Mouse (Mus musculus): ENCODE results near the gene Nr1i3. TPM values are rescaled to one million over a fixed set of nuclear protein-coding genes. Genes with fewer than 3 reads are reported as not detected.
A peak's percentile ranks its signal among the peaks of the same experiment; 100 is the strongest.

Gene Nr1i3
- 18.5 and 28.9 TPM in 2 replicates for polyA plus RNA-seq (2012; rRNA removed)

- H3K4me3 ChIP-seq (ENCODE audit: low read depth, low read length) = peak within 1 kb of the TSS; percentile 78
- peaks cover 20% of the 10 kb centered on the region for H3K36me3 ChIP-seq (ENCODE audit: control insufficient read depth, insufficient read depth, low read length)
- H3K4me1 ChIP-seq (ENCODE audit: control insufficient read depth, insufficient read depth, insufficient read length, low read length) = peaks cover 9% of the 10 kb centered on the region; the same call in 1 of the 2 replicates
- peak within 1 kb of the TSS; percentile 96 for H3K27ac ChIP-seq (ENCODE audit: insufficient read depth, low read depth, low read length)
- H3K27me3 ChIP-seq (ENCODE audit: control insufficient read depth, insufficient read depth, low read length) = no peaks in the 10 kb centered on the region
- TF ChIP-seq CTCF (IDR thresholded peaks at IDR 0.05; ENCODE audit: extremely low read depth, insufficient read length, insufficient replicate concordance, low read depth, low read length) (no peak), POLR2A (IDR thresholded peaks at IDR 0.05; ENCODE audit: low read depth, low read length) (peak; percentile 76; the same call in 1 of the 2 replicates)
- WGBS = 41% methylated on average over 10 of the region's 10 CpGs
These were observed at the start of gene Nr1i3 for GRCm38 (mm10) chr1:171213801-171214496. Gene Nr1i3 (plus strand): TSS chr1:171213970.

DNA sequence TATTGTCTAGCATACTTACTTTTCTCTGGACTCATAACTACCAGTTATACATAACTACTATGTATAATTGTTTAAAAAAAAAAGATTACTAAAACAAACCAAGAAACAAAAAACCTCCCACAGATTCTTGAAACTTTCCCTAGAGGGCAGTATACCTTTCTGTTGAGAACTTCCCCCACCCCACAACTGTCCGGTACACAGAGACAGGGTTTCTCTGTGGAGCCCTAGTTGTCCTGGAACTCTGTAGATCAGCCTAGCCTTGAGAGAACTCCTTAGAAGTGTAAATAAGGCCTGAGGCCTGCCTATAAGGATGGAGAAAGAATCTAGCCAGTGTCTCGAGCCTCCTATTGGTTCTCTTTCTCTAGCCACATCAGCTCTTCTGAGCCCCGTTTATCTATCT is 49.5 kb upstream of the Nr1i3 start:
- 46% methylated on average over 3 of the region's 3 CpGs for WGBS
- Histone ChIP-seq H3K4me3 (ENCODE audit: low read depth, low read length) (no peak overlapping the region), H3K27me3 (ENCODE audit: control insufficient read depth, insufficient read depth, low read length) (no peaks in the 10 kb centered on the region), H3K27ac (ENCODE audit: insufficient read depth, low read depth, low read length) (no peak overlapping the region), H3K4me1 (ENCODE audit: control insufficient read depth, insufficient read depth, insufficient read length, low read length) (peaks cover 15% of the 10 kb centered on the region), H3K36me3 (ENCODE audit: control insufficient read depth, insufficient read depth, low read length) (no peaks in the 10 kb centered on the region)
- TF ChIP-seq POLR2A (IDR thresholded peaks at IDR 0.05; ENCODE audit: low read depth, low read length) = no peak
- TF ChIP-seq CTCF (IDR thresholded peaks at IDR 0.05; ENCODE audit: extremely low read depth, insufficient read length, insufficient replicate concordance, low read depth, low read length) = no peak

DNA sequence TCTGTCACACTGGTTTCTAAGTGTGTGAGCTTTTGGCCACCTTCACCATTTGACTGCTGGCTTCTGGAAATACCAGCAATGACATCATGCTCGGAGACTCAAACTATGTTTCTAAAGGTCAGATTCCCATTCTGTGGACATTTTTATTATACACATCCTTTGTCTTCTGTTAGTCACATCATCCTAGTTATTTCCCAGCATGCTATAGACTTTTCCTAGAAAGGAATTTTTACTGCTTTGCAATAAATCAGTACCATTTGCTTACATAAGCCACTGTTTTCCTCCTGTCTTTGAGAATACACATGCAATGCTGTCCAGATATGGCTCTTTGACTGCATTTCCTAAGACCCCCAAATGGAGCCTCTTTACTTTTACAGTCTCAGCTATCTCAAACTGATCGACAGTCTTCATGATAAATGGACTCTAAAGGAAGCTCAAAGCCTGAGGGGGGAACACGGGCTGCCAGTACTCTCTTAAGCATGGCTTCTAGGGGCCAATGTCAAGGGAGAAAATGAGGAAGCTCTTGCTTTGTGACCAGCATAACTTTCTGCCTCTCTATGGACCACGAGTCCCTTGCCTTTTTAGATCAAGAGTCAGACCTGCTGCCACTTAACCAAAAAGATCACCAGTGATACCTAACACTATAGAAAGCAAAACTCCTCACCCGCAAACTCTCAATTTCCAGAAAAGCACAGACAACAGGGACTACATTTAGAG is 48.0 kb upstream of the Nr1i3 start:
- Histone ChIP-seq H3K4me1 (ENCODE audit: control insufficient read depth, insufficient read depth, insufficient read length, low read length) (peaks cover 15% of the 10 kb centered on the region), H3K4me3 (ENCODE audit: low read depth, low read length) (no peak overlapping the region), H3K27me3 (ENCODE audit: control insufficient read depth, insufficient read depth, low read length) (no peaks in the 10 kb centered on the region), H3K27ac (ENCODE audit: insufficient read depth, low read depth, low read length) (no peak overlapping the region), H3K36me3 (ENCODE audit: control insufficient read depth, insufficient read depth, low read length) (no peaks in the 10 kb centered on the region)
- TF ChIP-seq POLR2A (IDR thresholded peaks at IDR 0.05; ENCODE audit: low read depth, low read length) (no peak), CTCF (IDR thresholded peaks at IDR 0.05; ENCODE audit: extremely low read depth, insufficient read length, insufficient replicate concordance, low read depth, low read length) (no peak)
- WGBS = 66% methylated on average over 5 of the region's 5 CpGs

GRCm38 (mm10) chr1:171168906-171169305 is 44.9 kb upstream of the Nr1i3 start:
- Histone ChIP-seq H3K27ac (ENCODE audit: insufficient read depth, low read depth, low read length) (peak overlapping the region; percentile 94), H3K36me3 (ENCODE audit: control insufficient read depth, insufficient read depth, low read length) (no peaks in the 10 kb centered on the region), H3K4me3 (ENCODE audit: low read depth, low read length) (no peak overlapping the region), H3K27me3 (ENCODE audit: control insufficient read depth, insufficient read depth, low read length) (no peaks in the 10 kb centered on the region), H3K4me1 (ENCODE audit: control insufficient read depth, insufficient read depth, insufficient read length, low read length) (peaks cover 18% of the 10 kb centered on the region)
- 31% methylated on average over 12 of the region's 12 CpGs for WGBS
- no peak for TF ChIP-seq CTCF (IDR thresholded peaks at IDR 0.05; ENCODE audit: extremely low read depth, insufficient read length, insufficient replicate concordance, low read depth, low read length)
- TF ChIP-seq POLR2A (IDR thresholded peaks at IDR 0.05; ENCODE audit: low read depth, low read length) = no peak

GRCm38 (mm10) chr1:171169913-171170312 is 43.9 kb upstream of the Nr1i3 start:
- 10% methylated on average over 3 of the region's 3 CpGs for WGBS
- TF ChIP-seq POLR2A (IDR thresholded peaks at IDR 0.05; ENCODE audit: low read depth, low read length) = no peak
- no peak for TF ChIP-seq CTCF (IDR thresholded peaks at IDR 0.05; ENCODE audit: extremely low read depth, insufficient read length, insufficient replicate concordance, low read depth, low read length)
- no peaks in the 10 kb centered on the region for H3K36me3 ChIP-seq (ENCODE audit: control insufficient read depth, insufficient read depth, low read length)
- no peak overlapping the region for H3K4me3 ChIP-seq (ENCODE audit: low read depth, low read length)
- H3K4me1 ChIP-seq (ENCODE audit: control insufficient read depth, insufficient read depth, insufficient read length, low read length) = peaks cover 18% of the 10 kb centered on the region
- peak overlapping the region; percentile 94 for H3K27ac ChIP-seq (ENCODE audit: insufficient read depth, low read depth, low read length)
- H3K27me3 ChIP-seq (ENCODE audit: control insufficient read depth, insufficient read depth, low read length) = no peaks in the 10 kb centered on the region

GRCm38 (mm10) chr1:171171138-171171537 is 42.6 kb upstream of the Nr1i3 start:
- no peak for TF ChIP-seq POLR2A (IDR thresholded peaks at IDR 0.05; ENCODE audit: low read depth, low read length)
- no peak for TF ChIP-seq CTCF (IDR thresholded peaks at IDR 0.05; ENCODE audit: extremely low read depth, insufficient read length, insufficient replicate concordance, low read depth, low read length)
- Histone ChIP-seq H3K4me3 (ENCODE audit: low read depth, low read length) (no peak overlapping the region), H3K27ac (ENCODE audit: insufficient read depth, low read depth, low read length) (peak overlapping the region; percentile 89), H3K27me3 (ENCODE audit: control insufficient read depth, insufficient read depth, low read length) (no peaks in the 10 kb centered on the region), H3K36me3 (ENCODE audit: control insufficient read depth, insufficient read depth, low read length) (no peaks in the 10 kb centered on the region), H3K4me1 (ENCODE audit: control insufficient read depth, insufficient read depth, insufficient read length, low read length) (peaks cover 18% of the 10 kb centered on the region)
- WGBS = 31% methylated on average over 3 of the region's 3 CpGs

DNA sequence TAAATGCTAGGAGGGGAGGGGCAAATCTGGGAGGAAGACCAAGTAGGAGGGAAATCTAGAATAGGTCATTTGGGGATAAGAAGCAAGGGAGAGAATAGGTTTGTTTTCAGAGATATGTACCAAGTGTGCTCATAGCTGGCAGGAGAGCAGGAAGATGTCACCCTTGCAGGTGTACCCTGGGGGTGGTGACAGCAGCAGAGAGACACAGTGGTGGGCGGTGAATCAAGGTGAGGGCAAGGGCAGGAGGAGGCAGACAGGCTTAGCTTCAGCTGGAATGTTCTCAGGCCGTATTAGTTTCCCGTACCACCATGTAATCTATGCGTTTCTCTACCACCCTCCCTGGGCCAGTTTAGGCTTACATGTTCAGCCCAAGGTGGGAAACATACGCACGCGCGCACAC is 41.0 kb upstream of the Nr1i3 start:
- Histone ChIP-seq H3K36me3 (ENCODE audit: control insufficient read depth, insufficient read depth, low read length) (no peaks in the 10 kb centered on the region), H3K27ac (ENCODE audit: insufficient read depth, low read depth, low read length) (no peak overlapping the region), H3K4me1 (ENCODE audit: control insufficient read depth, insufficient read depth, insufficient read length, low read length) (peaks cover 18% of the 10 kb centered on the region), H3K4me3 (ENCODE audit: low read depth, low read length) (no peak overlapping the region), H3K27me3 (ENCODE audit: control insufficient read depth, insufficient read depth, low read length) (no peaks in the 10 kb centered on the region)
- 97% methylated on average over 8 of the region's 8 CpGs for WGBS
- TF ChIP-seq POLR2A (IDR thresholded peaks at IDR 0.05; ENCODE audit: low read depth, low read length) (no peak), CTCF (IDR thresholded peaks at IDR 0.05; ENCODE audit: extremely low read depth, insufficient read length, insufficient replicate concordance, low read depth, low read length) (no peak)

Measured in small intestine, adult 2 months (tissue).